Mouse (Mus musculus) 3T3-L1 (cell line): Measurements from ENCODE around the gene Ndufv1.
"Not testable (repeated sequence)": the region's sequence is repeated elsewhere in the genome, so short reads cannot be mapped to it uniquely, and the experiment has no call there.

Source experiments
- DNase-seq: peaks from one replicate; pipeline ENCODE4 v3.0.0-alpha.2; 2015; ENCODE audit warnings: low read depth, low spot score

Gene Ndufv1

GRCm38 (mm10) chr19:4044109-4044508 lies 31.5 kb upstream of the Ndufv1 start:
- not testable (repeated sequence) for DNase-seq

GRCm38 (mm10) chr19:4042124-4042523 lies 29.5 kb upstream of the Ndufv1 start:
- no peak for DNase-seq

- not testable (repeated sequence) for DNase-seq
These were observed 28.9 kb upstream of the Ndufv1 start for GRCm38 (mm10) chr19:4041500-4041899.

GRCm38 (mm10) chr19:4040941-4041340 lies 28.3 kb upstream of the Ndufv1 start:
- DNase-seq, result not testable (repeated sequence)

- DNase-seq, result peak; percentile 96
These were observed 25.2 kb upstream of the Ndufv1 start, which contains the start of gene Gstp1 for GRCm38 (mm10) chr19:4037788-4038232. TSS of gene Gstp1 (minus strand) at chr19:4037985.

- DNase-seq, result peak; percentile 27
These were observed 24.7 kb upstream of the Ndufv1 start for GRCm38 (mm10) chr19:4037154-4037787.

GRCm38 (mm10) chr19:4036327-4037045 lies 23.9 kb upstream of the Ndufv1 start:
- DNase-seq, result peak; percentile 53

- DNase-seq, result no peak
These were observed 21.1 kb upstream of the Ndufv1 start for GRCm38 (mm10) chr19:4033742-4034141.

- no peak for DNase-seq
These were observed 20.7 kb upstream of the Ndufv1 start for GRCm38 (mm10) chr19:4033298-4033697.

GRCm38 (mm10) chr19:4032668-4033067 lies 20.1 kb upstream of the Ndufv1 start:
- no peak for DNase-seq

- no peak for DNase-seq
These were observed 15.0 kb upstream of the Ndufv1 start for GRCm38 (mm10) chr19:4027576-4027975.

- no peak for DNase-seq
These were observed 10.6 kb upstream of the Ndufv1 start for GRCm38 (mm10) chr19:4023185-4023584.

- peak; percentile 98 for DNase-seq
These were observed 6.4 kb upstream of the Ndufv1 start for GRCm38 (mm10) chr19:4018743-4019583.

- DNase-seq, result no peak
These were observed 5.4 kb upstream of the Ndufv1 start for GRCm38 (mm10) chr19:4017921-4018587.

GRCm38 (mm10) chr19:4015635-4016034 lies 3.0 kb upstream of the Ndufv1 start:
- DNase-seq, result no peak

- no peak for DNase-seq
These were observed 2.2 kb upstream of the Ndufv1 start for GRCm38 (mm10) chr19:4014802-4015201.

- no peak for DNase-seq
These were observed 460 bp upstream of the Ndufv1 start for GRCm38 (mm10) chr19:4013066-4013465.

GRCm38 (mm10) chr19:4011086-4011485 lies 1.5 kb downstream of the Ndufv1 start:
- DNase-seq, result no peak

GRCm38 (mm10) chr19:4005971-4006370 lies 6.6 kb downstream of the Ndufv1 start:
- no peak for DNase-seq

GRCm38 (mm10) chr19:4005091-4005490 lies 7.5 kb downstream of the Ndufv1 start:
- no peak for DNase-seq

- no peak for DNase-seq
These were observed 8.3 kb downstream of the Ndufv1 start for GRCm38 (mm10) chr19:4004331-4004730.

GRCm38 (mm10) chr19:4003641-4004040 lies 9.0 kb downstream of the Ndufv1 start:
- no peak for DNase-seq
